Mouse (Mus musculus) frontal cortex, adult (tissue): ENCODE measurements around the gene Soga3.

Source experiments
- ATAC-seq: cut with Nextera tagmentation; 2 replicates; pipeline ENCODE4 v1.9.2; 2017; ENCODE audit warnings: mild to moderate bottlenecking, moderate library complexity, mixed read lengths; ENCODE audit not compliant: low TSS enrichment

Soga3 gene

DNA sequence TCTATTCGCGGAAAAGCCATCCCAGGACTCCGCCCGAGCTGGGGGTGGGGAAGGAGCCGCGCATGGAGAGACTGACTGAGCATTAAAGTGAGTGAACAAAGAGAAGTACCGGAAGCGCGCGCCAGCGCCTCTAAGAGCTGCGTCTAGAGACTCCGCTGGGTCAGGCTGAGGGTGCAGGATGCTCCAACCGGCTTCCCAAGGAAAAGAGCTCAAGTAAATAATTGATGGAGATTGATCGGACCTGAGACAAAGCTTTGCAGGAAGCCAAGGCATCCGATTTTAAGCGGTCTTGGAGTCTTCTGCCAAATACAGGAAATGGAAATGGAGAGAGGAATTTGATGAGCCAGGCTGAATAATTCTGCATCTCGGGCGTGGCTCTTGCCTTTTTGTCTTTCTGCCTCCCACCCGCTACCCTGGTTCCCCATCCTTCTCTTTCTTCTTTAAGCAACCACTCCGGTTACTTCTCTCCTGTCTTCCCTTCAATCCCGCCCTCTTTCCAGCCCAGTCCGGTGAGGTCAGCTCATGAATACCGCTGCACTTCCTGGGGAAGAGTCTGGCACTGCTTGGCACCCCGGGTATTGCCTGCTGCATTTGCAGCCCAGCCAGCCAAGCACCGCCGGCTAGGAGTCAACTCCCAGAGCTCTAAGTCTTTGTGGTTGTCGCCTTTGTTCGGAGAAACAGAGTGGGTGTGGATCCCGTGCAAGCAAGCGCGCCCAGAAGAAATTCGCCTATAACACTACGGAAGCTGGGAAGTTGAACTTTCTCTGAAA lies at the start of gene Soga3:
Soga3 (plus strand) TSS at position 274 of the 770 bp plus-strand sequence.
- peak; percentile 45 for ATAC-seq

- peak; percentile 83 for ATAC-seq
Observed at GRCm38 (mm10) chr10:29106962-29107361, 36.7 kb upstream of the Soga3 start.

- ATAC-seq, result no peak
Observed at GRCm38 (mm10) chr10:29142556-29143105, 1.0 kb upstream of the Soga3 start.

DNA sequence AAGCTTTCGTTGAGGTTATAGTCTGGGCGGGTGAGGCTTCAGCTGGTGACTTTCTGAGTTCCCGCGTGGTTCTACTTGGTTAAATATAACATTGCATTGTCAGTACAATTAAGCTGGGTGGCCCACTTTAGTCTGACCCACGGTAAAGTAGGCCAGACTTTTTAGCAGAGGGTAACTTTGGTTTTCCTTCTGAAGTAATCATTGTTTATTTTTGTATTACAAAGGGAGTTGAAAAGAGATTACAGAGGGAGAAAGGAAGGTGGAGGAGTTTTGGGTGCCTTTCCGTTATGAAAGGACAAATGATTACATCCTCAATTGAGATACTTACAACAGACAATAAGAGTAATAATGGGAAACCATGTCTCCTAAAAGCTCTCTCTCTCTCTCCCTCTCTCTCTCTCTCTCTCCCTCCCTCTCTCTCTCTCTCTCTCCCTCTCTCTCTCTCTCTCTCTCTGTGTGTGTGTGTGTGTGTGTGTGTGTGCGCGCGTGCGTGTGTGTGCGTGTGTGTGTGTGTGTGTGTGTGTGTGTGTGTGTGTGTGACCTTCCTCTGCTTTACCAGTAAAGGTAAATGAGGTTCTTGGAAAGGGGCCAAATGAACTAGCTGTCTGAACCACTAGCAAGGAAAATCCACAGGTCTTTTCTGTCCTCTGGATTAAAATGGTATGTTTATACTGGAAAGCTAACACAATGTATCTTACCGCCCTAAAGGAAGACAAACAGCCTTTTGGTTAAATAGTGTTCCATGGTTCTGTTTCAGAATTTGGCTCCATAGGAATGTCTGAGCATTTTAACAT lies 1.2 kb downstream of the Soga3 start:
- no peak for ATAC-seq

DNA sequence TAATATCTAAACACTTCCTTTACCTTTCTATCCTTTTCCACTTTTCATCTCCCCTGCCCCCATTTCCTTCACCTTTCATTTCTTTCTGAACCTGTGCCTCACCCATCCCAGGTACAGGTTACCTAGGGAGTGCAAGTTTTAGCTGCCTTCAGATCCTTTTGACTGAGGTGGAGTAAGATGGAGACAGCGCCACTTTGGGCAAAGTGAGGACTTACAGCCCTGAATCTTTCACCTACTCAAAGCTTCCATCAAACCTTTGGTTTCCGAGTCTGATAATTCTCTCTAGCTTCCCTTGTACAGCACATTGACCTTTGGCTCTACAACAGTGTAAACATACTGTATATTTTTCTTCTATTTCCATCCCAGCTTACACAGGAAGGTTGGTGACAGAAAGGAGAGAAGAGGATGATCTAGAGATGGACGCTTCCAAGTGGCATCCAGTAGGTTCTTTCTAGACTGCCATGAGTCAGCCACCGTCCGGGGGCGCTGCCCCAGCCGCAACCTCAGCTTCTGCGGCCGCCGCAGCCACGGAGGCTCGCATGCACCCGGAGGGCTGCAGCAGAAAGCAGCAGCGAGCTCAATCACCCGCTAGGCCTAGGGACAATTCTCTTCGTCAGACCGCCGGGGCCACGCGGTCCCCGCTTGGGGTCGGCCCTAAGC lies 2.7 kb downstream of the Soga3 start:
- peak; percentile 39 for ATAC-seq

GRCm38 (mm10) chr10:29146858-29147640 lies 3.4 kb downstream of the Soga3 start:
- ATAC-seq, result peak; percentile 62

DNA sequence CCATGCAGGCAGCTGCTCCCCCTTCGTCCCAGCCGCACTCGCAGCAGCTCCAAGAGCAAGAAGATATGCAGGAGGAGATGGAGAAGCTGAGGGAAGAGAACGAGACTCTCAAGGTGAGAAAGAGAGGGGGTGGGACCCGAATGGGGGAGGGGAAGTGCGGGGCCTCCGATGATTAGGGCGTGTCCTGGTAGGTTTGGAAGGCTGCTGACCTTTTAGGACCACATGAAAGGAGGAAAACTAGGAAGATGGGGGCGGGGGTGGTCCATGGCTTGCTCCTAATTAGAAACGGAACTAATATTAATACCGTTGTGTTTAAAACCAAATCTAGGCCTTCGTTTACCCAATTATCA lies 4.0 kb downstream of the Soga3 start:
- no peak for ATAC-seq

GRCm38 (mm10) chr10:29148076-29148475 lies 4.4 kb downstream of the Soga3 start:
- peak; percentile 35 for ATAC-seq

DNA sequence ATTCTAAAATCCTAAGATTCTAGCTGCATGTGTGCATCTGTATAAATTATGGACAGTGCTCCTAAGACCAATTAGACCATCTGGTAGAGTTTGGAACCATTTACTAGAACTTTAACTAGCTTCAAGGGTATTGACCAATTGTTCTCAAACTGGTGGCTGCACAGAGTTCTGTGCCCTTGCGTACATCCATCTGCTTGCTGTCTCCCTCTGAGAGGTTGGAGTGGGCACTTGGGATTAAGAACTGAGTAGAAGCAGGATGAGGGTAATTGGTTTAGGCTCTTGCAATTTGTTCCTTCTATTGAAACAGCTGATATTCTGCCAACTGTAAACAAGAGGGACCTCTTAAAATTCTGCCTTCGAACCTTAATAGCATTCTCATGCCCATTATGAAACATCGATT lies 11.7 kb downstream of the Soga3 start:
- no peak for ATAC-seq

DNA sequence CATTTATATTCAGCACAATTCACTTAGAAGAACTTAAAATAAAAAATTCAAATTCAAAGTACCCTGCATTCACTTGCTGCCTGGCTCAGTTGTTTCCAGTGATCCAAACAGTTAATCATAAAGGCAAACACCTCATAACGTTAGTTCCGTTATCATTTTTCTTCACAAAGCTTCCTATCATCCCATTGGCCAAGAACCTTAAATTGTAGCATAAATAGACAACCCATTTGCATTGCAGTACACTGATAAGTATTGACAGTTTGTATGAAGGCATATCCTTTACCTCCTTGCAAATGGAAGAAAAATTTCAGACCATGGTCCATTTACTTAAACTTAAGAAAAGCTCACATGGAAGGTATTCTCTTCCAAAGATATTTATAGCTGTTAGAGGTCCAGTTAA lies 18.0 kb downstream of the Soga3 start:
- ATAC-seq, result no peak

DNA sequence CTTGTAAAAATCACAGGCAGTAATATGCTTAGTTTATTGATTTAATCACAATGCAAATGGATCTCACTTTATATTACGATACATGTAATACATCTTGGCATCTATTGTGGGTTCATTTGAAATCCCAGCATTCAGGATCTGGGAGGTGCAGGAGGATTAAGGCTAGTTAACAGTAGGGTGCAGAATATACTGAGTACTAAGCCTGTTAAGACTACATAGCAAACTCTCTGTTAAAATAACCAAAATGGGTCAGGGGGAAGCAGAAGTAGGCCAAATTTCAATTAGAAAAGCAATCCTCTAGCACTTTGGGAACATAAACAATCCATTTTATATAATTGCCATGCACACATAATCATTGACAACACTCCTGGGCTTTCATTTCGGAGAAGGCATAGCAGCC lies 30.1 kb downstream of the Soga3 start:
- no peak for ATAC-seq

- ATAC-seq, result no peak
Observed at GRCm38 (mm10) chr10:29175656-29176055, 32.0 kb downstream of the Soga3 start.

DNA sequence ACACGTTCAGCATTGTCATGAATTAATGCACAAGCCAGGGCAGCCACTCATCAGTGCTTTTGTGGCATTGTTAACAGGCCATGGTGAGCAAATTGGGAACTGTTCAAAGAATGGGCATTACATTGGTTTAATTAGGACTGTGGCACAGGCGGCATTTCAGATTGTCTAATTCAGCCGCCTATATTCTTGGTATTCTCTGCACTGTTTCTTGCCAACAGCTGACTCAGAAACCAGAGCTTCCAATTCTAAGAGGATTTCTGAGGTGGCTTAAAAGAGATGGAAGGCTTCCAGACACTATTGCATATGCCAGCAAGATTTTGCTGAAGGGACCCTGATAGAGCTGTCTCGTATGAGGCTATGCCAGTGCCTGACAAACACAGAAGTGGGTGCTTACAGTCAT lies 33.2 kb downstream of the Soga3 start:
- ATAC-seq, result peak; percentile 68

DNA sequence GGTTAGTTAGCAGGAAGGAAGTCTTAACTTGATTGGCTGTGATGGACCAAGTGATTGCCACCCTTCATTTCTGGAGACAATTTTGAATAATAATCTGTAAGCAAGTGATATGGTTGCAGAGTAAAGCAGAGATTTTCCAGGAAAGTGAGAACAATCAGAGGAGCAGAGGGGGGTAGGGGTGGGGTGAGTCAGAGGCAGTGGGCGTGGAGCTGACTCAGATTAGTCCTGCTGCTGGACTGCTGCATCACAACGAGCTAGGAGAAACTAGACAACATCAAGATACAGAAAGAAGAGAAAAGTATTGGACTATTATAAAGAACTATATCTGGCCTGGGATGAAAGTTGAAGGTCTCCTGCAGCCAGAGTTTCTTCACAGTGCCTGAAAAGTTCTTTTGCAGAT lies 34.4 kb downstream of the Soga3 start:
- ATAC-seq, result peak; percentile 84

GRCm38 (mm10) chr10:29180210-29180609 lies 36.6 kb downstream of the Soga3 start:
- ATAC-seq, result no peak

- peak; percentile 52 for ATAC-seq
Observed at GRCm38 (mm10) chr10:29181046-29181445, 37.4 kb downstream of the Soga3 start.

- ATAC-seq, result peak; percentile 79
Observed at GRCm38 (mm10) chr10:29193769-29194168, 50.1 kb downstream of the Soga3 start.

GRCm38 (mm10) chr10:29196811-29197210 lies 53.2 kb downstream of the Soga3 start:
- no peak for ATAC-seq

DNA sequence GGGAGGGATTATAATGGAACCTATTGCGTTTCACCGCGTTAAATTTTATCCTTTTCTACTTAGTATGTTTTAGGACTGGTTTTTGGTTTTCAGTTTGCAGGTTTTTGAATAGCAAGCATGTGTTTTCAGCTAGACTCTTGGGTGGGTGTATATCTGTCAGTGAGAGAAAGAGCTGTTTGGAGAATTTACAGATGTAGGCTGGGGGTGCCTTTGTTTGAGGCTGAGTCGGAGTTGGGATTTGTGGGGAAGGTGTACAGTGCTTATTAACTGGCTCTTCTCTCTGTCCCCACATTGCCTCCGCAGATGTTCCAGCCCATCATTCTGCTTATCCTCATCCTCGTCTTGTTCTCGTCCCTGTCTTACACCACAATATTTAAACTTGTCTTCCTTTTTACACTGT lies 55.0 kb downstream of the Soga3 start, which contains the start of gene Gm49353:
Gm49353 (plus strand) TSS at position 313 of the 400 bp plus-strand sequence.
- ATAC-seq, result peak; percentile 66

- ATAC-seq, result no peak
Observed at GRCm38 (mm10) chr10:29199835-29200234, 56.2 kb downstream of the Soga3 start.

DNA sequence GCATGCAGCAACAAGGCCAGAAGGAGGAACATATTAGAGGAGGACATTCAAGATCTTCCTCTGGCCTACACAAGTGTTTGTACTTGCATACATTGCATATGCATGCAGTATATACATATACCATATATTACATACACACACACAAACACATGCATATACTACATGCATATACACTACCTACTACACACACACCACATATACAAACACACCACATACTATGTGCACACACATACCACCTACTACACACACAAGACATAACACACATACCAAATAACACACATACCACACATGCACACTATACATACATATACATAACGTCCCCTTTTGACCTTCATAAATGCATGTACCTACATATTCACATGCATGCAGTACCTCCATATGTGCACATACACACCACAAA lies 57.0 kb downstream of the Soga3 start:
- ATAC-seq, result no peak
